Comparison of ENCODE assay signal across 8 mouse cellular contexts in genomic region chr1:165709629-165710256, GRCm38 (mm10). TPM values are rescaled to one million over a fixed set of nuclear protein-coding genes. Genes with fewer than 3 reads are reported as not detected.
DNase-seq lines count a peak whose midpoint lies in the region; ATAC-seq and TF ChIP-seq lines count a peak whose summit lies in the region.

Gene Rcsd1, minus strand, starts transcription at chr1:165709757.

- H3K4me1 ChIP-seq in limb, embryonic 11.5 days (ENCODE audit: control insufficient read depth, insufficient read depth, low read length), result no peaks in the 10 kb centered on the region
- peaks cover 14% of the 10 kb centered on the region for H3K4me1 ChIP-seq in olfactory bulb, adult 2 months (ENCODE audit: control insufficient read depth, insufficient read depth, low read length)

- no peaks in the 10 kb centered on the region for H3K36me3 ChIP-seq in limb, embryonic 11.5 days (ENCODE audit: control insufficient read depth, insufficient read depth, low read length)

- no peaks in the 10 kb centered on the region; the same call in 1 of the 2 replicates for H3K27me3 ChIP-seq in limb, embryonic 11.5 days (ENCODE audit: control insufficient read depth, insufficient read depth, low read length)

- 56% methylated on average over 5 of the region's 5 CpGs for WGBS in limb, embryonic 11.5 days
- WGBS in olfactory bulb, adult 2 months, result 74% methylated on average over 5 of the region's 5 CpGs

- H3K4me3 ChIP-seq in limb, embryonic 11.5 days (ENCODE audit: low read depth, low read length), result no peak within 1 kb of the TSS
- H3K4me3 ChIP-seq in olfactory bulb, adult 2 months (ENCODE audit: insufficient read depth, low read depth, low read length), result no peak within 1 kb of the TSS

- no peak for TF ChIP-seq POLR2A in olfactory bulb, adult 2 months (IDR thresholded peaks at IDR 0.05; ENCODE audit: insufficient read depth, low read depth, low read length)

- no peak for TF ChIP-seq CTCF in olfactory bulb, adult 2 months (IDR thresholded peaks at IDR 0.05; ENCODE audit: insufficient read depth, low read depth, low read length)

- peak; percentile 90 for ATAC-seq in frontal cortex, adult (ENCODE audit: low TSS enrichment)
- ATAC-seq in granulocyte monocyte progenitor cell, adult 5-6 weeks (replicated peaks; ENCODE audit: poor library complexity, severe bottlenecking), result peak; percentile 40
- no peak for ATAC-seq in limb, embryonic 11.5 days (ENCODE audit: insufficient number of reproducible peaks, low FRiP score, low TSS enrichment, low read depth)

- H3K9me3 ChIP-seq in limb, embryonic 11.5 days (ENCODE audit: control insufficient read depth, low read length), result no peaks in the 10 kb centered on the region

- no peak for DNase-seq in frontal cortex, postnatal 10 days (ENCODE audit: low spot score in 2 of 2)
- DNase-seq in adrenal gland, postnatal 14 days, result no peak
- DNase-seq in limb, embryonic 11.5 days (ENCODE audit: low spot score), result no peak
- DNase-seq in right cerebral cortex, adult 18-20 months, result no peak
- no peak for DNase-seq in frontal cortex, adult 2 months (ENCODE audit: extremely low spot score in 1 of 2, low spot score in 1 of 2)

- H3K9ac ChIP-seq in limb, embryonic 11.5 days (ENCODE audit: low read length), result no peak within 1 kb of the TSS

- no peak within 1 kb of the TSS for H3K27ac ChIP-seq in limb, embryonic 11.5 days (replicated peaks; ENCODE audit: low read depth, low read length)
- no peak within 1 kb of the TSS for H3K27ac ChIP-seq in olfactory bulb, adult 2 months (ENCODE audit: insufficient read depth, low read depth, low read length)

- H3K4me2 ChIP-seq in limb, embryonic 11.5 days (ENCODE audit: low read depth, severe bottlenecking), result 0 out of 2 replicates have a peak within 1 kb of the TSS, but pooled peaks have one; percentile 97

RNA-seq across cellular contexts. Expression of gene Rcsd1, which starts in this region (rescaled TPM):
- 22.1 and 35.0 TPM in 2 replicates for total RNA-seq in adrenal gland, postnatal 14 days (2021)
- 68.0 and 79.0 TPM in 2 replicates for total RNA-seq in granulocyte monocyte progenitor cell, adult 5-6 weeks (2014; fragmentation: Nextera tagmentation)
- 99.9 and 116 TPM in 2 replicates for total RNA-seq in granulocyte monocyte progenitor cell, adult 5-6 weeks (2017)
- 6.1 and 8.9 TPM in 2 replicates for polyA plus RNA-seq in limb, embryonic 11.5 days (2014; fragmentation: Nextera tagmentation; extraction: Ambion mirVana)
- 138 and 395 TPM in 2 replicates for polyA plus RNA-seq in olfactory bulb, adult 2 months (2012; ENCODE audit: insufficient read depth, insufficient read length, low replicate concordance, missing spikeins)
- polyA plus RNA-seq in frontal cortex, adult 2 months (2012; rRNA removed), result 6.2 and 6.8 TPM in 2 replicates

Comparison
In these comparisons a context has a peak if more than half of its experiments do, and no peak if none do; other contexts are left out.
1. RNA of gene Rcsd1 (polyA plus RNA-seq): 138 to 395 TPM in olfactory bulb, adult 2 months; 6.2 to 6.8 TPM in frontal cortex, adult 2 months and 6.1 to 8.9 TPM in limb, embryonic 11.5 days; every median in the first group is over 10 times any median in the second.